Mouse (Mus musculus) myocyte (in vitro differentiated cells): ENCODE results near the gene Guca2a. TPM values are rescaled to one million over a fixed set of nuclear protein-coding genes. Genes with fewer than 3 reads are reported as not detected.
A peak's percentile ranks its signal among the peaks of the same experiment; 100 is the strongest.

Source experiments
- H3K27me3 ChIP-seq: one replicate; pipeline ENCODE4 v1.6.1; 2011; ENCODE audit not compliant: control insufficient read depth, insufficient read depth, insufficient read length
- H3K36me3 ChIP-seq: one replicate; pipeline ENCODE4 v1.6.1; 2011; ENCODE audit not compliant: control insufficient read depth, insufficient read depth
- H3K4me2 ChIP-seq: one replicate; pipeline ENCODE4 v1.6.1; 2011; ENCODE audit warnings: low read depth, control low read depth
- H3K4me3 ChIP-seq: one replicate; pipeline ENCODE4 v1.5.1; 2011; ENCODE audit warnings: mild to moderate bottlenecking, control low read depth, moderate library complexity
- H3K79me2 ChIP-seq: one replicate; pipeline ENCODE4 v1.6.1; 2011; ENCODE audit not compliant: control insufficient read depth, insufficient read depth
- H3ac ChIP-seq: one replicate; pipeline ENCODE4 v1.6.1; 2011; ENCODE audit not compliant: control insufficient read depth, insufficient read length
- CEBPB ChIP-seq: IDR thresholded peaks from 2 replicates; pipeline ENCODE4 v1.6.1; 2011; ENCODE audit warnings: mild to moderate bottlenecking, moderate library complexity; ENCODE audit not compliant: poor library complexity, insufficient read depth, severe bottlenecking
- E2F4 ChIP-seq: IDR thresholded peaks from one replicate; pipeline ENCODE4 v1.6.1; 2011; ENCODE audit warnings: mild to moderate bottlenecking, control low read depth, moderate library complexity; ENCODE audit not compliant: insufficient read depth
- MAX ChIP-seq: IDR thresholded peaks from one replicate; pipeline ENCODE4 v1.6.1; 2011; ENCODE audit warnings: low read depth, mild to moderate bottlenecking, control low read depth
- MYOD1 ChIP-seq, 3 experiments: IDR thresholded peaks; one replicate each; pipeline ENCODE4 v1.6.1; 2011; ENCODE audit warnings: control low read depth in 2 of 3, low read depth in 2 of 3, mild to moderate bottlenecking in 2 of 3, moderate library complexity in 1 of 3; ENCODE audit not compliant: insufficient read length in 2 of 3, control insufficient read depth in 1 of 3
- MYOG ChIP-seq, 3 experiments: IDR thresholded peaks; one replicate each; pipeline ENCODE4 v1.6.1; 2011; ENCODE audit warnings: control low read depth in 2 of 3, low read depth in 2 of 3, mild to moderate bottlenecking in 2 of 3; ENCODE audit not compliant: insufficient read length in 2 of 3, control insufficient read depth in 1 of 3, insufficient read depth in 1 of 3
- POLR2A ChIP-seq: IDR thresholded peaks from one replicate; pipeline ENCODE4 v1.6.1; 2011; ENCODE audit warnings: low read depth, mild to moderate bottlenecking, control low read depth, moderate library complexity; ENCODE audit not compliant: insufficient read length
- POLR2AphosphoS2 ChIP-seq: IDR thresholded peaks from one replicate; pipeline ENCODE4 v1.6.1; 2011; ENCODE audit warnings: low read depth, control low read depth; ENCODE audit not compliant: insufficient read length
- REST ChIP-seq: IDR thresholded peaks from one replicate; pipeline ENCODE4 v1.6.1; 2011; ENCODE audit warnings: mild to moderate bottlenecking, control low read depth, moderate library complexity; ENCODE audit not compliant: insufficient read depth, insufficient read length
- SRF ChIP-seq: IDR thresholded peaks from one replicate; pipeline ENCODE4 v1.6.1; 2011; ENCODE audit warnings: low read depth; ENCODE audit not compliant: control insufficient read depth, insufficient read length
- TCF12 ChIP-seq: IDR thresholded peaks from one replicate; pipeline ENCODE4 v1.6.1; 2011; ENCODE audit warnings: mild to moderate bottlenecking, control low read depth; ENCODE audit not compliant: poor library complexity, insufficient read depth, severe bottlenecking
- TCF3 ChIP-seq: IDR thresholded peaks from one replicate; pipeline ENCODE4 v1.6.1; 2011; ENCODE audit warnings: low read depth, control low read depth; ENCODE audit not compliant: insufficient read length
- USF1 ChIP-seq: IDR thresholded peaks from one replicate; pipeline ENCODE4 v1.6.1; 2011; ENCODE audit warnings: low read depth, mild to moderate bottlenecking, control low read depth, moderate library complexity
- polyA plus RNA-seq: library from polyadenylated mRNA; unstranded; fragments of >200 nt; fragmentation: generic; extraction: Trizol; gene quantifications from one replicate; pipeline ENCODE4 v1.2.1, GENCODE M21; 2012; ENCODE audit warnings: missing spikeins

Gene Guca2a
- polyA plus RNA-seq, 1 experiment, result not detected

- Histone ChIP-seq H3K4me2 (no peak within 1 kb of the TSS), H3K27me3 (no peaks in the 10 kb centered on the region), H3K36me3 (no peaks in the 10 kb centered on the region), H3K79me2 (no peaks in the 10 kb centered on the region), H3K4me3 (no peak within 1 kb of the TSS), H3ac (no peak within 1 kb of the TSS)
- TF ChIP-seq CEBPB (no peak), REST (no peak), USF1 (no peak), E2F4 (no peak), TCF3 (no peak), TCF12 (no peak), POLR2AphosphoS2 (no peak), MYOG (IDR thresholded peaks at IDR 0.05; ENCODE audit: control insufficient read depth in 1 of 3, insufficient read depth in 1 of 3, insufficient read length in 2 of 3, low read depth in 2 of 3) (no peak), POLR2A (no peak), MYOD1 (IDR thresholded peaks at IDR 0.05; ENCODE audit: control insufficient read depth in 1 of 3, insufficient read length in 2 of 3, low read depth in 2 of 3) (no peak)
Observed at GRCm38 (mm10) chr4:119658731-119659130, 21.2 kb downstream of the Guca2a start, which contains the start of gene Guca2b. TSS of gene Guca2b (minus strand) at chr4:119658954.

- H3K4me2 ChIP-seq, result no peak overlapping the region
- TF ChIP-seq CEBPB, result no peak
- TF ChIP-seq MAX, result no peak
- no peak for TF ChIP-seq E2F4
- TF ChIP-seq SRF, result no peak
- TF ChIP-seq TCF12, result no peak
- no peak for TF ChIP-seq POLR2A
- no peak for TF ChIP-seq MYOD1 (IDR thresholded peaks at IDR 0.05; ENCODE audit: control insufficient read depth in 1 of 3, insufficient read length in 2 of 3, low read depth in 2 of 3)
- no peak for TF ChIP-seq MYOG (IDR thresholded peaks at IDR 0.05; ENCODE audit: control insufficient read depth in 1 of 3, insufficient read depth in 1 of 3, insufficient read length in 2 of 3, low read depth in 2 of 3)
- TF ChIP-seq USF1, result no peak
- no peak for TF ChIP-seq REST
- no peak for TF ChIP-seq POLR2AphosphoS2
- no peak for TF ChIP-seq TCF3
- no peak overlapping the region for H3ac ChIP-seq
- no peaks in the 10 kb centered on the region for H3K36me3 ChIP-seq
- H3K27me3 ChIP-seq, result no peaks in the 10 kb centered on the region
- H3K4me3 ChIP-seq, result no peak overlapping the region
- no peaks in the 10 kb centered on the region for H3K79me2 ChIP-seq
Observed at GRCm38 (mm10) chr4:119660007-119660406, 22.5 kb downstream of the Guca2a start.

GRCm38 (mm10) chr4:119662151-119662550 lies 24.6 kb downstream of the Guca2a start:
- H3K4me2 ChIP-seq, result peak overlapping the region; percentile 48
- H3K4me3 ChIP-seq, result no peak overlapping the region
- H3ac ChIP-seq, result no peak overlapping the region

GRCm38 (mm10) chr4:119662976-119663375 lies 25.5 kb downstream of the Guca2a start:
- H3K36me3 ChIP-seq, result no peaks in the 10 kb centered on the region
- H3K4me2 ChIP-seq, result peak overlapping the region; percentile 48
- no peak overlapping the region for H3K4me3 ChIP-seq
- H3ac ChIP-seq, result no peak overlapping the region
- no peaks in the 10 kb centered on the region for H3K27me3 ChIP-seq
- TF ChIP-seq POLR2AphosphoS2, result no peak
- no peak for TF ChIP-seq USF1
- TF ChIP-seq MYOG (IDR thresholded peaks at IDR 0.05; ENCODE audit: control insufficient read depth in 1 of 3, insufficient read depth in 1 of 3, insufficient read length in 2 of 3, low read depth in 2 of 3), result no peak
- no peak for TF ChIP-seq POLR2A
- no peak for TF ChIP-seq E2F4
- no peak for TF ChIP-seq CEBPB
- TF ChIP-seq MAX, result no peak
- no peak for TF ChIP-seq TCF12
- no peak for TF ChIP-seq TCF3
- no peak for TF ChIP-seq MYOD1 (IDR thresholded peaks at IDR 0.05; ENCODE audit: control insufficient read depth in 1 of 3, insufficient read length in 2 of 3, low read depth in 2 of 3)
- no peak for TF ChIP-seq SRF
- no peak for TF ChIP-seq REST
- H3K79me2 ChIP-seq, result no peaks in the 10 kb centered on the region

More at GRCm38 (mm10) chr4:119662151-119662550, 24.6 kb downstream of the Guca2a start:
- TF ChIP-seq SRF, result no peak
- TF ChIP-seq MYOD1 (IDR thresholded peaks at IDR 0.05; ENCODE audit: control insufficient read depth in 1 of 3, insufficient read length in 2 of 3, low read depth in 2 of 3), result no peak
- no peak for TF ChIP-seq POLR2AphosphoS2
- no peak for TF ChIP-seq TCF12
- TF ChIP-seq MYOG (IDR thresholded peaks at IDR 0.05; ENCODE audit: control insufficient read depth in 1 of 3, insufficient read depth in 1 of 3, insufficient read length in 2 of 3, low read depth in 2 of 3), result no peak
- no peak for TF ChIP-seq CEBPB
- no peak for TF ChIP-seq TCF3
- TF ChIP-seq E2F4, result no peak
- no peak for TF ChIP-seq MAX
- no peak for TF ChIP-seq USF1
- TF ChIP-seq REST, result no peak
- no peak for TF ChIP-seq POLR2A
- Histone ChIP-seq H3K79me2 (no peaks in the 10 kb centered on the region), H3K27me3 (no peaks in the 10 kb centered on the region), H3K36me3 (no peaks in the 10 kb centered on the region)
